Mouse (Mus musculus): Measurements from ENCODE around the gene Slc22a23.

- TF ChIP-seq POLR2A (IDR thresholded peaks at IDR 0.05; ENCODE audit: borderline replicate concordance, insufficient read depth, low read length) (no peak), CTCF (IDR thresholded peaks at IDR 0.05; ENCODE audit: borderline replicate concordance, insufficient read depth, low read depth, low read length) (no peak)
These were observed 38.9 kb downstream of the Slc22a23 start for GRCm38 (mm10) chr13:34305964-34306671.

All from cerebellum, adult 2 months (tissue).